ENCODE assay signal across 8 mouse cellular contexts in the genomic region with DNA sequence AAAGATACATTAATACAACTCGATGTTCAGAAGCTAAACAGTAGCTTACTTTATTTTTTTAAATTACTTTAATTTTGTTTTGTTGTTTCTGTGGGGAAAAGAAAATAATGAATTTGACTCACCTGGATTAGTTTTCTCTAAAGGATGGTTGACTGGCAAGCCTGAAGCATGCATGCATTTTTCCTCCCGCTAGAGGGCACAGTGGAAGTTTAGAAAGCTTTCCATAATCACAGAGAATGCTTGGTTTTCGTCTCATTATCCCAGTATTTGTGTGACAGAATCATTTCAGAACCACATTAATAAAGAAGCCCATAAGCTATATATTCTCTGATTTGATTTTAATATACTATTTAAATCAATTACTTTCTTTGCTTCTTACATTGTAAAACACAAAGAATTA. TPM values are rescaled to one million over a fixed set of nuclear protein-coding genes. Genes with fewer than 3 reads are reported as not detected.
A peak's percentile ranks its signal among the peaks of the same experiment; 100 is the strongest.
DNase-seq lines count a peak whose midpoint lies in the region.

No protein-coding gene starts in this region.

- peak; percentile 12 for DNase-seq in left cerebral cortex, adult 11 months (ENCODE audit: low spot score)
- no peak for DNase-seq in left cerebral cortex, adult 8-10 months (ENCODE audit: low spot score in 2 of 2)
- DNase-seq in adipocyte (ENCODE audit: low spot score), result peak; percentile 36
- DNase-seq in embryo, embryonic 10 days (ENCODE audit: low spot score), result peak; percentile 76
- peak; percentile 31 to 82 for DNase-seq in kidney, postnatal 36 days
- DNase-seq in lung, postnatal 14 days, result peak; percentile 40
- DNase-seq in spleen, postnatal 4 days (ENCODE audit: low spot score in 2 of 2), result no peak
- no peak for DNase-seq in heart, adult 8-10 months (ENCODE audit: low spot score)

RNA-seq across cellular contexts. Expression of a gene that starts 1.5 kb away (rescaled TPM):
- total RNA-seq in left cerebral cortex, adult 8-10 months (2022), result 10 to 100 TPM in 2 of 4 experiments, 1 to 10 TPM in 2; 8.4 to 10.4 (median 9.6) TPM
- total RNA-seq in heart, adult 8-10 months (2022), result 1 to 10 TPM in 2 of 4 experiments, under 1 TPM in 2; 0.25 to 1.4 (median 0.84) TPM

RNA-seq across cellular contexts. Expression of a gene that starts 20.2 kb away (rescaled TPM):
- total RNA-seq in left cerebral cortex, adult 8-10 months (2022), result 1 to 10 TPM; 1.8 to 2.2 (median 2.1) TPM
- total RNA-seq in heart, adult 8-10 months (2022), result 10 to 100 TPM; 10.0 to 12.5 (median 11.9) TPM

Comparison
In these comparisons a context has a peak if more than half of its experiments do, and no peak if none do; other contexts are left out.
1. DNase-seq: peak in left cerebral cortex, adult 11 months (single experiment), adipocyte (single experiment), embryo, embryonic 10 days (single experiment), kidney, postnatal 36 days (2 of 2) and lung, postnatal 14 days (single experiment); none in left cerebral cortex, adult 8-10 months (0 of 2), spleen, postnatal 4 days (0 of 2) and heart, adult 8-10 months (single experiment).